Mouse (Mus musculus) forebrain, embryonic 11.5 days (tissue): ENCODE results near the gene Hmg20b. TPM values are rescaled to one million over a fixed set of nuclear protein-coding genes. Genes with fewer than 3 reads are reported as not detected.

Experiments used
- ATAC-seq: fragments of 200-750 bp; cut with Nextera tagmentation; replicated peaks from 2 replicates; pipeline ENCODE4 v1.8.0; 2017; ENCODE audit warnings: moderate TSS enrichment; ENCODE audit not compliant: low FRiP score
- DNase-seq: peaks from one replicate; pipeline ENCODE4 v3.0.0-alpha.2; 2017; ENCODE audit warnings: low spot score
- H3K27ac ChIP-seq: fragments of 300-500 bp; sonication (generic); 2 replicates; pipeline ENCODE4 v1.5.1; 2014; ENCODE audit warnings: low read depth, low read length
- H3K27me3 ChIP-seq: fragments of 300-500 bp; sonication (generic); 2 replicates; pipeline ENCODE4 v1.6.1; 2014; ENCODE audit warnings: mild to moderate bottlenecking, low read length, mixed read lengths; ENCODE audit not compliant: control insufficient read depth, insufficient read depth
- H3K36me3 ChIP-seq: fragments of 300-500 bp; sonication (generic); 2 replicates; pipeline ENCODE4 v1.6.1; 2014; ENCODE audit warnings: mild to moderate bottlenecking, low read length, moderate library complexity, mixed read lengths; ENCODE audit not compliant: control insufficient read depth, insufficient read depth
- H3K4me1 ChIP-seq: fragments of 300-500 bp; sonication (generic); replicated peaks from 2 replicates; pipeline ENCODE4 v1.6.1; 2014; ENCODE audit warnings: low read length, mixed read lengths; ENCODE audit not compliant: control insufficient read depth, insufficient read depth
- H3K4me2 ChIP-seq: fragments of 300-500 bp; sonication (generic); 2 replicates; pipeline ENCODE4 v1.6.1; 2014; ENCODE audit warnings: low read depth, mild to moderate bottlenecking, low read length, moderate library complexity, mixed read lengths; ENCODE audit not compliant: severe bottlenecking
- H3K4me3 ChIP-seq: fragments of 300-500 bp; sonication (generic); 2 replicates; pipeline ENCODE4 v1.5.1; 2014; ENCODE audit warnings: low read depth, low read length
- H3K9ac ChIP-seq: fragments of 300-500 bp; sonication (generic); 2 replicates; pipeline ENCODE4 v1.6.1; 2014; ENCODE audit warnings: low read length
- H3K9me3 ChIP-seq: fragments of 300-500 bp; sonication (generic); 2 replicates; pipeline ENCODE4 v1.6.1; 2016; ENCODE audit warnings: low read length, mixed read lengths; ENCODE audit not compliant: control insufficient read depth
- WGBS: fragments of 180-500 bp; shearing (Covaris S2); extraction: QIAGEN DNeasy Blood & Tissue Kit; methylation state at CpG from one replicate; pipeline ENCODE4 v1.1.7; 2014; 5-methylcytosine and 5-hydroxymethylcytosine counted together
- polyA plus RNA-seq: library from polyadenylated mRNA; unstranded; fragments of >200 nt; fragmentation: Nextera tagmentation; extraction: Ambion mirVana; gene quantifications from 2 replicates; pipeline ENCODE4 v1.2.1, GENCODE M21; 2014

The Hmg20b gene
- polyA plus RNA-seq, 1 experiment from 2014 or later = 109 TPM

GRCm38 (mm10) chr10:81376561-81377361 lies 26.5 kb upstream of the Hmg20b start:
- peak overlapping the region; percentile 94 for H3K9ac ChIP-seq
- no peaks in the 10 kb centered on the region for H3K27me3 ChIP-seq
- H3K9me3 ChIP-seq = no peaks in the 10 kb centered on the region
- WGBS = 43% methylated on average over 6 of the region's 6 CpGs
- H3K36me3 ChIP-seq = peaks cover 9% of the 10 kb centered on the region; the same call in 1 of the 2 replicates
- no peak for DNase-seq
- peak overlapping the region; percentile 6; the same call in 1 of the 2 replicates for H3K27ac ChIP-seq
- H3K4me3 ChIP-seq = peak overlapping the region; percentile 89
- ATAC-seq = no peak
- peaks cover 17% of the 10 kb centered on the region for H3K4me1 ChIP-seq
- peak overlapping the region; percentile 88 for H3K4me2 ChIP-seq

GRCm38 (mm10) chr10:81375322-81375721 lies 25.0 kb upstream of the Hmg20b start:
- H3K4me3 ChIP-seq = no peak overlapping the region
- H3K4me2 ChIP-seq = no peak overlapping the region
- no peaks in the 10 kb centered on the region for H3K27me3 ChIP-seq
- H3K9ac ChIP-seq = no peak overlapping the region
- no peaks in the 10 kb centered on the region for H3K9me3 ChIP-seq
- H3K36me3 ChIP-seq = peaks cover 15% of the 10 kb centered on the region; the same call in 1 of the 2 replicates
- ATAC-seq = no peak
- H3K27ac ChIP-seq = no peak overlapping the region
- 94% methylated on average over 10 of the region's 10 CpGs for WGBS
- peaks cover 17% of the 10 kb centered on the region for H3K4me1 ChIP-seq
- DNase-seq = no peak

- Histone ChIP-seq H3K4me1 (peaks cover 29% of the 10 kb centered on the region), H3K36me3 (peaks cover 32% of the 10 kb centered on the region), H3K9ac (no peak overlapping the region), H3K4me3 (no peak overlapping the region), H3K27ac (no peak overlapping the region), H3K27me3 (peaks cover 19% of the 10 kb centered on the region), H3K9me3 (no peaks in the 10 kb centered on the region), H3K4me2 (no peak overlapping the region)
- 86% methylated on average over 6 of the region's 6 CpGs for WGBS
- DNase-seq = no peak
- ATAC-seq = no peak
These were observed 16.9 kb upstream of the Hmg20b start for GRCm38 (mm10) chr10:81367207-81367495.

GRCm38 (mm10) chr10:81366477-81367206 lies 16.4 kb upstream of the Hmg20b start:
- H3K9ac ChIP-seq = no peak overlapping the region
- peaks cover 29% of the 10 kb centered on the region for H3K4me1 ChIP-seq
- no peak for ATAC-seq
- H3K27ac ChIP-seq = no peak overlapping the region
- WGBS = 83% methylated on average over 6 of the region's 6 CpGs
- H3K4me2 ChIP-seq = no peak overlapping the region
- no peaks in the 10 kb centered on the region for H3K9me3 ChIP-seq
- no peak for DNase-seq
- peaks cover 32% of the 10 kb centered on the region for H3K36me3 ChIP-seq
- H3K27me3 ChIP-seq = peaks cover 19% of the 10 kb centered on the region
- H3K4me3 ChIP-seq = no peak overlapping the region

GRCm38 (mm10) chr10:81365672-81366476 lies 15.6 kb upstream of the Hmg20b start, which contains the start of gene 4930404N11Rik:
4930404N11Rik (minus strand) TSS chr10:81365816.
- DNase-seq = peak; percentile 75
- H3K4me1 ChIP-seq = peaks cover 29% of the 10 kb centered on the region
- H3K4me2 ChIP-seq = peak within 1 kb of the TSS; percentile 53; the same call in 1 of the 2 replicates
- H3K9me3 ChIP-seq = no peaks in the 10 kb centered on the region
- peaks cover 19% of the 10 kb centered on the region for H3K27me3 ChIP-seq
- peak within 1 kb of the TSS; percentile 29 for H3K9ac ChIP-seq
- no peak within 1 kb of the TSS; the same call in 1 of the 2 replicates for H3K4me3 ChIP-seq
- peak; percentile 38 for ATAC-seq
- WGBS = 15% methylated on average over 12 of the region's 12 CpGs
- peaks cover 30% of the 10 kb centered on the region for H3K36me3 ChIP-seq
- H3K27ac ChIP-seq = no peak within 1 kb of the TSS

- DNase-seq = no peak
- H3K4me2 ChIP-seq = no peak overlapping the region
- H3K9ac ChIP-seq = peak overlapping the region; percentile 29; the same call in 1 of the 2 replicates
- no peak overlapping the region for H3K27ac ChIP-seq
- ATAC-seq = 0 out of 2 replicates have a peak, but pooled peaks have one; percentile 9
- no peaks in the 10 kb centered on the region for H3K9me3 ChIP-seq
- peaks cover 29% of the 10 kb centered on the region for H3K4me1 ChIP-seq
- no peak overlapping the region for H3K4me3 ChIP-seq
- H3K36me3 ChIP-seq = peaks cover 24% of the 10 kb centered on the region
- WGBS = 36% methylated on average over 4 of the region's 4 CpGs
- H3K27me3 ChIP-seq = peaks cover 19% of the 10 kb centered on the region
These were observed 14.8 kb upstream of the Hmg20b start for GRCm38 (mm10) chr10:81365073-81365472.

- peak overlapping the region; percentile 24; the same call in 1 of the 2 replicates for H3K4me3 ChIP-seq
- peaks cover 29% of the 10 kb centered on the region for H3K4me1 ChIP-seq
- peaks cover 21% of the 10 kb centered on the region for H3K36me3 ChIP-seq
- DNase-seq (no peak), ATAC-seq (0 out of 2 replicates have a peak, but pooled peaks have one; percentile 4)
- no peaks in the 10 kb centered on the region for H3K9me3 ChIP-seq
- H3K9ac ChIP-seq = peak overlapping the region; percentile 29; the same call in 1 of the 2 replicates
- H3K27ac ChIP-seq = no peak overlapping the region
- WGBS = 16% methylated on average over 28 of the region's 28 CpGs
- H3K27me3 ChIP-seq = peaks cover 19% of the 10 kb centered on the region
- peak overlapping the region; percentile 53 for H3K4me2 ChIP-seq
These were observed 14.4 kb upstream of the Hmg20b start for GRCm38 (mm10) chr10:81364666-81365065.
